Mouse (Mus musculus) macrophage (primary cell): Measurements from ENCODE around the gene Fyttd1. TPM values are rescaled to one million over a fixed set of nuclear protein-coding genes. Genes with fewer than 3 reads are reported as not detected.
"Not testable (repeated sequence)": the region's sequence is repeated elsewhere in the genome, so short reads cannot be mapped to it uniquely, and the experiment has no call there.

Source experiments
- H3K27ac ChIP-seq: fragments of 350-480 bp; formaldehyde crosslinking; 2 replicates; pipeline ENCODE4 v1.9.0; 2021
- H3K36me3 ChIP-seq: fragments of 350-480 bp; formaldehyde crosslinking; 2 replicates; pipeline ENCODE4 v1.9.0; 2021; ENCODE audit errors: inconsistent target
- H3K4me3 ChIP-seq: fragments of 350-480 bp; formaldehyde crosslinking; 2 replicates; pipeline ENCODE4 v1.9.0; 2021; ENCODE audit errors: inconsistent target
- H3K79me2 ChIP-seq: fragments of 350-480 bp; formaldehyde crosslinking; 2 replicates; pipeline ENCODE4 v1.9.0; 2021; ENCODE audit errors: inconsistent target
- WGBS: methylation state at CpG from one replicate; pipeline ENCODE4 v1.1.7; 2026; ENCODE audit warnings: inconsistent platforms; ENCODE audit not compliant: missing documents; 5-methylcytosine and 5-hydroxymethylcytosine counted together
- polyA plus RNA-seq: library from polyadenylated mRNA; stranded (reverse); fragments of 250-400 nt; gene quantifications from 3 replicates; pipeline ENCODE4 v1.2.4, GENCODE M21; 2018; ENCODE audit warnings: inconsistent platforms

Fyttd1 gene
- polyA plus RNA-seq, 1 experiment from 2014 or later, result 25.9 TPM

GRCm38 (mm10) chr16:32867919-32868552, 9.3 kb upstream of the Fyttd1 start:
- peak overlapping the region; percentile 47 for H3K27ac ChIP-seq
- WGBS, result 1% methylated on average over 35 of the region's 35 CpGs

GRCm38 (mm10) chr16:32870231-32870630, 7.1 kb upstream of the Fyttd1 start:
- no peaks in the 10 kb centered on the region for H3K36me3 ChIP-seq
- H3K79me2 ChIP-seq, result peaks cover 42% of the 10 kb centered on the region
- 100% methylated on average over 4 of the region's 5 CpGs for WGBS
- H3K27ac ChIP-seq, result no peak overlapping the region
- no peak overlapping the region for H3K4me3 ChIP-seq

More at GRCm38 (mm10) chr16:32867919-32868552, 9.3 kb upstream of the Fyttd1 start:
- Histone ChIP-seq H3K36me3 (no peaks in the 10 kb centered on the region), H3K4me3 (peak overlapping the region; percentile 62), H3K79me2 (peaks cover 63% of the 10 kb centered on the region)

GRCm38 (mm10) chr16:32873366-32873765, 3.9 kb upstream of the Fyttd1 start:
- Histone ChIP-seq H3K79me2 (peaks cover 18% of the 10 kb centered on the region), H3K36me3 (no peaks in the 10 kb centered on the region), H3K4me3 (no peak overlapping the region), H3K27ac (no peak overlapping the region)
- WGBS, result 52% methylated on average over 3 of the region's 3 CpGs

GRCm38 (mm10) chr16:32875281-32875680, 2.0 kb upstream of the Fyttd1 start:
- H3K36me3 ChIP-seq, H3K4me3 ChIP-seq, H3K27ac ChIP-seq: not testable (repeated sequence)
- peaks cover 37% of the 10 kb centered on the region for H3K79me2 ChIP-seq
- WGBS, result 60% methylated on average over 1 of the region's 1 CpGs

GRCm38 (mm10) chr16:32875847-32876246, 1.5 kb upstream of the Fyttd1 start:
- Histone ChIP-seq H3K79me2 (peaks cover 43% of the 10 kb centered on the region), H3K27ac (no peak overlapping the region), H3K4me3 (no peak overlapping the region), H3K36me3 (no peaks in the 10 kb centered on the region)
- 98% methylated on average over 3 of the region's 3 CpGs for WGBS

GRCm38 (mm10) chr16:32876831-32877230, 469 bp upstream of the Fyttd1 start:
- Histone ChIP-seq H3K27ac (peak overlapping the region; percentile 66), H3K36me3 (no peaks in the 10 kb centered on the region), H3K79me2 (peaks cover 48% of the 10 kb centered on the region), H3K4me3 (peak overlapping the region; percentile 62)
- 7% methylated on average over 8 of the region's 9 CpGs for WGBS

- H3K27ac ChIP-seq, result no peak overlapping the region
- peak overlapping the region; percentile 50 for H3K4me3 ChIP-seq
- peaks cover 52% of the 10 kb centered on the region for H3K79me2 ChIP-seq
- WGBS, result 3% methylated on average over 34 of the region's 34 CpGs
- H3K36me3 ChIP-seq, result no peaks in the 10 kb centered on the region
Measured at GRCm38 (mm10) chr16:32878157-32878598, 878 bp downstream of the Fyttd1 start.

GRCm38 (mm10) chr16:32878972-32879926, 1.9 kb downstream of the Fyttd1 start:
- no peak overlapping the region; the same call in 1 of the 2 replicates for H3K4me3 ChIP-seq
- H3K79me2 ChIP-seq, result peaks cover 59% of the 10 kb centered on the region
- H3K27ac ChIP-seq, result no peak overlapping the region
- H3K36me3 ChIP-seq, result 0 out of 2 replicates have a peak, but pooled peaks cover 3% of the 10 kb centered on the region
- 91% methylated on average over 14 of the region's 14 CpGs for WGBS

- 92% methylated on average over 7 of the region's 7 CpGs for WGBS
- no peak overlapping the region for H3K4me3 ChIP-seq
- H3K79me2 ChIP-seq, result peaks cover 59% of the 10 kb centered on the region
- peaks cover 6% of the 10 kb centered on the region; the same call in 1 of the 2 replicates for H3K36me3 ChIP-seq
- H3K27ac ChIP-seq, result no peak overlapping the region
Measured at GRCm38 (mm10) chr16:32881538-32881937, 4.2 kb downstream of the Fyttd1 start.

- WGBS, result 93% methylated on average over 5 of the region's 7 CpGs
Measured at GRCm38 (mm10) chr16:32887996-32888395, 10.7 kb downstream of the Fyttd1 start.

GRCm38 (mm10) chr16:32889881-32890280, 12.6 kb downstream of the Fyttd1 start:
- Histone ChIP-seq H3K79me2 (no peaks in the 10 kb centered on the region), H3K4me3 (no peak overlapping the region), H3K27ac (no peak overlapping the region), H3K36me3 (peaks cover 37% of the 10 kb centered on the region; the same call in 1 of the 2 replicates)
- WGBS, result 80% methylated on average over 2 of the region's 2 CpGs

More at GRCm38 (mm10) chr16:32887996-32888395, 10.7 kb downstream of the Fyttd1 start:
- Histone ChIP-seq H3K79me2 (peaks cover 9% of the 10 kb centered on the region), H3K36me3 (peaks cover 33% of the 10 kb centered on the region; the same call in 1 of the 2 replicates), H3K27ac (no peak overlapping the region), H3K4me3 (no peak overlapping the region)

GRCm38 (mm10) chr16:32896126-32896525, 18.8 kb downstream of the Fyttd1 start:
- Histone ChIP-seq H3K36me3 (peaks cover 54% of the 10 kb centered on the region), H3K79me2 (no peaks in the 10 kb centered on the region), H3K27ac (no peak overlapping the region), H3K4me3 (no peak overlapping the region)

GRCm38 (mm10) chr16:32901360-32902050, 24.2 kb downstream of the Fyttd1 start:
- H3K36me3 ChIP-seq, result peaks cover 22% of the 10 kb centered on the region
- no peaks in the 10 kb centered on the region for H3K79me2 ChIP-seq
- WGBS, result 89% methylated on average over 2 of the region's 2 CpGs
- no peak overlapping the region for H3K27ac ChIP-seq
- H3K4me3 ChIP-seq, result no peak overlapping the region

GRCm38 (mm10) chr16:32902051-32902428, 24.7 kb downstream of the Fyttd1 start:
- H3K4me3 ChIP-seq, result no peak overlapping the region
- 78% methylated on average over 3 of the region's 3 CpGs for WGBS
- H3K36me3 ChIP-seq, result peaks cover 26% of the 10 kb centered on the region

More at GRCm38 (mm10) chr16:32902051-32902428, 24.7 kb downstream of the Fyttd1 start:
- no peaks in the 10 kb centered on the region for H3K79me2 ChIP-seq
- H3K27ac ChIP-seq, result no peak overlapping the region
